Mouse (Mus musculus): ENCODE data around the gene Wasf1.

The Wasf1 gene

GRCm38 (mm10) chr10:40895765-40896164 lies 12.5 kb downstream of the Wasf1 start:
- no peak for DNase-seq (ENCODE audit: low read depth)

GRCm38 (mm10) chr10:40896656-40897055 lies 13.4 kb downstream of the Wasf1 start:
- DNase-seq (ENCODE audit: low read depth), result no peak

- no peak for DNase-seq (ENCODE audit: low read depth)
Observed at GRCm38 (mm10) chr10:40901786-40902185, 18.5 kb downstream of the Wasf1 start.

- no peak for DNase-seq (ENCODE audit: low read depth)
Observed at GRCm38 (mm10) chr10:40906131-40906530, 22.9 kb downstream of the Wasf1 start.

GRCm38 (mm10) chr10:40906802-40907201 lies 23.5 kb downstream of the Wasf1 start:
- DNase-seq (ENCODE audit: low read depth), result no peak

- no peak for DNase-seq (ENCODE audit: low read depth)
Observed at GRCm38 (mm10) chr10:40908580-40908979, 25.3 kb downstream of the Wasf1 start.

- DNase-seq (ENCODE audit: low read depth), result no peak
Observed at GRCm38 (mm10) chr10:40910811-40911210, 27.5 kb downstream of the Wasf1 start.

- DNase-seq (ENCODE audit: low read depth), result no peak
Observed at GRCm38 (mm10) chr10:40915240-40915639, 32.0 kb downstream of the Wasf1 start.

GRCm38 (mm10) chr10:40918669-40919440 lies 35.6 kb downstream of the Wasf1 start:
- no peak for DNase-seq (ENCODE audit: low read depth)

GRCm38 (mm10) chr10:40919464-40919863 lies 36.2 kb downstream of the Wasf1 start:
- no peak for DNase-seq (ENCODE audit: low read depth)

- DNase-seq (ENCODE audit: low read depth), result no peak
Observed at GRCm38 (mm10) chr10:40932995-40933394, 49.7 kb downstream of the Wasf1 start.

GRCm38 (mm10) chr10:40936160-40936726 lies 53.0 kb downstream of the Wasf1 start:
- DNase-seq (ENCODE audit: low read depth), result no peak

GRCm38 (mm10) chr10:40937569-40937968 lies 54.3 kb downstream of the Wasf1 start:
- DNase-seq (ENCODE audit: low read depth), result no peak

GRCm38 (mm10) chr10:40942688-40943087 lies 59.4 kb downstream of the Wasf1 start:
- no peak for DNase-seq (ENCODE audit: low read depth)

- no peak for DNase-seq (ENCODE audit: low read depth)
Observed at GRCm38 (mm10) chr10:40950176-40950575, 66.9 kb downstream of the Wasf1 start.

- DNase-seq (ENCODE audit: low read depth), result no peak
Observed at GRCm38 (mm10) chr10:40956206-40956605, 72.9 kb downstream of the Wasf1 start.

- DNase-seq (ENCODE audit: low read depth), result peak; percentile 17
Observed at GRCm38 (mm10) chr10:40961365-40961764, 78.1 kb downstream of the Wasf1 start.

GRCm38 (mm10) chr10:40962008-40962407 lies 78.7 kb downstream of the Wasf1 start:
- DNase-seq (ENCODE audit: low read depth), result no peak

- no peak for DNase-seq (ENCODE audit: low read depth)
Observed at GRCm38 (mm10) chr10:40964546-40964945, 81.3 kb downstream of the Wasf1 start.

- DNase-seq (ENCODE audit: low read depth), result no peak
Observed at GRCm38 (mm10) chr10:40968551-40968950, 85.3 kb downstream of the Wasf1 start.

GRCm38 (mm10) chr10:40969372-40970033 lies 86.2 kb downstream of the Wasf1 start:
- DNase-seq (ENCODE audit: low read depth), result no peak

- DNase-seq (ENCODE audit: low read depth), result no peak
Observed at GRCm38 (mm10) chr10:40970601-40971245, 87.4 kb downstream of the Wasf1 start.

GRCm38 (mm10) chr10:40971256-40971655 lies 88.0 kb downstream of the Wasf1 start:
- DNase-seq (ENCODE audit: low read depth), result no peak

All from c-Kit-positive CD71-negative TER-119-negative erythroid progenitor cells, embryonic 14.5 days (primary cell).